In genomic region chr16:31935091-31935979, GRCm38 (mm10) we compare ENCODE assay signal across 8 mouse cellular contexts. TPM values are rescaled to one million over a fixed set of nuclear protein-coding genes. Genes with fewer than 3 reads are reported as not detected.
A peak's percentile ranks its signal among the peaks of the same experiment; 100 is the strongest.
DNase-seq lines count a peak whose midpoint lies in the region; ATAC-seq and TF ChIP-seq lines count a peak whose summit lies in the region.

No protein-coding gene starts in this region.

- no peak for DNase-seq in kidney, postnatal 0 days (ENCODE audit: low spot score)
- DNase-seq in kidney, adult 11 months, result no peak
- peak; percentile 55 for DNase-seq in ZHBTc4 (ENCODE audit: low read depth, low spot score)
- DNase-seq in midbrain, embryonic 14.5 days, result peak; percentile 53
- no peak for DNase-seq in ovary, postnatal 10 days (ENCODE audit: low spot score)

- peak overlapping the region; percentile 28 for H3K4me3 ChIP-seq in kidney, postnatal 0 days (replicated peaks; ENCODE audit: low read depth, low read length)
- H3K4me3 ChIP-seq in embryonic fibroblast, embryonic 13.5 days (ENCODE audit: insufficient read depth, low read length), result peak overlapping the region; percentile 3; the same call in 1 of the 2 replicates
- H3K4me3 ChIP-seq in intestine, embryonic 16.5 days (ENCODE audit: low read length), result peak overlapping the region; percentile 30
- peak overlapping the region; percentile 37 for H3K4me3 ChIP-seq in midbrain, embryonic 14.5 days (replicated peaks; ENCODE audit: low read depth, low read length)

- no peak overlapping the region for H3K27ac ChIP-seq in kidney, postnatal 0 days
- H3K27ac ChIP-seq in embryonic fibroblast, embryonic 13.5 days (ENCODE audit: insufficient read depth, low read length), result no peak overlapping the region
- H3K27ac ChIP-seq in intestine, embryonic 16.5 days (ENCODE audit: low read length), result no peak overlapping the region
- no peak overlapping the region for H3K27ac ChIP-seq in midbrain, embryonic 14.5 days (replicated peaks; ENCODE audit: low read depth, low read length)

- H3K4me2 ChIP-seq in kidney, postnatal 0 days (ENCODE audit: low read length), result peak overlapping the region; percentile 55
- peak overlapping the region; percentile 43 for H3K4me2 ChIP-seq in intestine, embryonic 16.5 days (ENCODE audit: low read depth, low read length)
- peak overlapping the region; percentile 86 for H3K4me2 ChIP-seq in midbrain, embryonic 14.5 days (ENCODE audit: low read length)

- H3K4me1 ChIP-seq in kidney, postnatal 0 days (replicated peaks; ENCODE audit: insufficient read depth, low read length), result peaks cover 11% of the 10 kb centered on the region; the same call in 1 of the 2 replicates
- peaks cover 4% of the 10 kb centered on the region; the same call in 1 of the 2 replicates for H3K4me1 ChIP-seq in embryonic fibroblast, embryonic 13.5 days (ENCODE audit: control insufficient read depth, insufficient read depth, low read length)
- peaks cover 8% of the 10 kb centered on the region for H3K4me1 ChIP-seq in intestine, embryonic 16.5 days (ENCODE audit: control insufficient read depth, insufficient read depth, low read length)
- peaks cover 20% of the 10 kb centered on the region for H3K4me1 ChIP-seq in midbrain, embryonic 14.5 days (ENCODE audit: control insufficient read depth, insufficient read depth, low read length)

- WGBS in kidney, postnatal 0 days, result 4% methylated on average over 36 of the region's 36 CpGs
- WGBS in intestine, embryonic 16.5 days, result 6% methylated on average over 36 of the region's 36 CpGs
- WGBS in midbrain, embryonic 14.5 days, result 4% methylated on average over 36 of the region's 36 CpGs

- H3K9ac ChIP-seq in kidney, postnatal 0 days (ENCODE audit: low read depth, low read length), result 0 out of 2 replicates have a peak overlapping the region, but pooled peaks have one; percentile 19
- peak overlapping the region; percentile 25 for H3K9ac ChIP-seq in intestine, embryonic 16.5 days (ENCODE audit: low read depth, low read length)
- H3K9ac ChIP-seq in midbrain, embryonic 14.5 days (replicated peaks; ENCODE audit: low read length), result peak overlapping the region; percentile 59

- no peaks in the 10 kb centered on the region for H3K9me3 ChIP-seq in kidney, postnatal 0 days (replicated peaks; ENCODE audit: low read length)
- peaks cover 5% of the 10 kb centered on the region; the same call in 1 of the 2 replicates for H3K9me3 ChIP-seq in intestine, embryonic 16.5 days (ENCODE audit: control insufficient read depth, low read length)
- no peaks in the 10 kb centered on the region for H3K9me3 ChIP-seq in midbrain, embryonic 14.5 days (ENCODE audit: control insufficient read depth, low read length)

- no peaks in the 10 kb centered on the region for H3K36me3 ChIP-seq in kidney, postnatal 0 days (ENCODE audit: insufficient read depth, low read length)
- H3K36me3 ChIP-seq in intestine, embryonic 16.5 days (ENCODE audit: control insufficient read depth, insufficient read depth, low read length), result no peaks in the 10 kb centered on the region
- no peaks in the 10 kb centered on the region for H3K36me3 ChIP-seq in midbrain, embryonic 14.5 days (ENCODE audit: control insufficient read depth, insufficient read depth, low read length)

- no peak for TF ChIP-seq CTCF in kidney, postnatal 0 days (IDR thresholded peaks at IDR 0.05; ENCODE audit: low read depth)
- TF ChIP-seq CTCF in embryonic fibroblast, embryonic 13.5 days (IDR thresholded peaks at IDR 0.05; ENCODE audit: borderline replicate concordance, insufficient read depth, low read length), result no peak

- H3K27me3 ChIP-seq in kidney, postnatal 0 days (ENCODE audit: insufficient read depth, low read length), result peaks cover 11% of the 10 kb centered on the region; the same call in 1 of the 2 replicates
- H3K27me3 ChIP-seq in intestine, embryonic 16.5 days (replicated peaks; ENCODE audit: control insufficient read depth, insufficient read depth, low read length), result peaks cover 33% of the 10 kb centered on the region
- peaks cover 4% of the 10 kb centered on the region; the same call in 1 of the 2 replicates for H3K27me3 ChIP-seq in midbrain, embryonic 14.5 days (ENCODE audit: control insufficient read depth, insufficient read depth, low read length)

- no peak for TF ChIP-seq POLR2A in embryonic fibroblast, embryonic 13.5 days (IDR thresholded peaks at IDR 0.05; ENCODE audit: low read depth, low read length)

- ATAC-seq in kidney, postnatal 0 days (replicated peaks; ENCODE audit: low FRiP score, low read depth), result no peak
- no peak for ATAC-seq in intestine, embryonic 16.5 days
- no peak for ATAC-seq in midbrain, embryonic 14.5 days (ENCODE audit: low FRiP score, low TSS enrichment)
- ATAC-seq in erythroblast, adult 5-6 weeks (replicated peaks; ENCODE audit: low FRiP score, poor library complexity, severe bottlenecking), result no peak

RNA-seq across cellular contexts. Expression of gene Pigz, which starts 1.7 kb away (rescaled TPM):
- polyA plus RNA-seq in kidney, postnatal 0 days (2015; fragmentation: Nextera tagmentation; extraction: Ambion mirVana), result 1.8 and 2.2 TPM in 2 replicates
- not detected in 2 replicates for polyA plus RNA-seq in embryonic fibroblast, embryonic 13.5 days (2011; ENCODE audit: insufficient read length, low read depth, missing spikeins)
- polyA plus RNA-seq in intestine, embryonic 16.5 days (2015; fragmentation: Nextera tagmentation; extraction: Ambion mirVana), result 0.40 and 0.70 TPM in 2 replicates
- polyA plus RNA-seq in midbrain, embryonic 14.5 days (2014; fragmentation: Nextera tagmentation; extraction: Ambion mirVana), result 2.0 and 3.1 TPM in 2 replicates
- total RNA-seq in erythroblast, adult 5-6 weeks (2015; ENCODE audit: low replicate concordance), result 1.9 TPM in 1 of 2 replicates, not detected in the other
- total RNA-seq in erythroblast, adult 5-6 weeks (2017; ENCODE audit: low replicate concordance), result 0.09 and 0.98 TPM in 2 replicates

RNA-seq across cellular contexts. Expression of gene 0610012G03Rik, which starts 13.0 kb away (rescaled TPM):
- polyA plus RNA-seq in kidney, postnatal 0 days (2015; fragmentation: Nextera tagmentation; extraction: Ambion mirVana), result 137 and 140 TPM in 2 replicates
- 16.8 and 19.0 TPM in 2 replicates for polyA plus RNA-seq in embryonic fibroblast, embryonic 13.5 days (2011; ENCODE audit: insufficient read length, low read depth, missing spikeins)
- polyA plus RNA-seq in intestine, embryonic 16.5 days (2015; fragmentation: Nextera tagmentation; extraction: Ambion mirVana), result 140 and 155 TPM in 2 replicates
- 115 and 132 TPM in 2 replicates for polyA plus RNA-seq in midbrain, embryonic 14.5 days (2014; fragmentation: Nextera tagmentation; extraction: Ambion mirVana)
- total RNA-seq in erythroblast, adult 5-6 weeks (2015; ENCODE audit: low replicate concordance), result 3.1 and 14.0 TPM in 2 replicates
- 1.3 and 7.2 TPM in 2 replicates for total RNA-seq in erythroblast, adult 5-6 weeks (2017; ENCODE audit: low replicate concordance)

RNA-seq across cellular contexts. Expression of gene Ncbp2, which starts 13.0 kb away (rescaled TPM):
- 79.1 and 82.4 TPM in 2 replicates for polyA plus RNA-seq in kidney, postnatal 0 days (2015; fragmentation: Nextera tagmentation; extraction: Ambion mirVana)
- 73.8 and 91.5 TPM in 2 replicates for polyA plus RNA-seq in embryonic fibroblast, embryonic 13.5 days (2011; ENCODE audit: insufficient read length, low read depth, missing spikeins)
- polyA plus RNA-seq in intestine, embryonic 16.5 days (2015; fragmentation: Nextera tagmentation; extraction: Ambion mirVana), result 63.8 and 72.2 TPM in 2 replicates
- 99.9 and 104 TPM in 2 replicates for polyA plus RNA-seq in midbrain, embryonic 14.5 days (2014; fragmentation: Nextera tagmentation; extraction: Ambion mirVana)
- 3.1 and 11.7 TPM in 2 replicates for total RNA-seq in erythroblast, adult 5-6 weeks (2015; ENCODE audit: low replicate concordance)
- total RNA-seq in erythroblast, adult 5-6 weeks (2017; ENCODE audit: low replicate concordance), result 4.9 and 8.9 TPM in 2 replicates

RNA-seq across cellular contexts. Expression of gene Meltf, which starts 56.7 kb away (rescaled TPM):
- 0.98 and 1.0 TPM in 2 replicates for polyA plus RNA-seq in kidney, postnatal 0 days (2015; fragmentation: Nextera tagmentation; extraction: Ambion mirVana)
- polyA plus RNA-seq in embryonic fibroblast, embryonic 13.5 days (2011; ENCODE audit: insufficient read length, low read depth, missing spikeins), result not detected in 2 replicates
- 106 and 225 TPM in 2 replicates for polyA plus RNA-seq in intestine, embryonic 16.5 days (2015; fragmentation: Nextera tagmentation; extraction: Ambion mirVana)
- polyA plus RNA-seq in midbrain, embryonic 14.5 days (2014; fragmentation: Nextera tagmentation; extraction: Ambion mirVana), result 0.17 and 0.22 TPM in 2 replicates
- not detected in 2 replicates for total RNA-seq in erythroblast, adult 5-6 weeks (2015; ENCODE audit: low replicate concordance)
- not detected in 2 replicates for total RNA-seq in erythroblast, adult 5-6 weeks (2017; ENCODE audit: low replicate concordance)

Comparison
In these comparisons a context has a peak if more than half of its experiments do, and no peak if none do; other contexts are left out.
1. DNase-seq: peak in ZHBTc4 (single experiment) and midbrain, embryonic 14.5 days (single experiment); none in kidney, postnatal 0 days (single experiment), kidney, adult 11 months (single experiment) and ovary, postnatal 10 days (single experiment).
2. Peak in every context shown above with its lines, with median percentiles within 50 percentile points of each other: H3K4me2 ChIP-seq, H3K4me3 ChIP-seq and H3K9ac ChIP-seq.